ENCODE assay signal across 19 mouse cellular contexts in genomic region chr1:121293571-121293970, GRCm38 (mm10). TPM values are rescaled to one million over a fixed set of nuclear protein-coding genes. Genes with fewer than 3 reads are reported as not detected.
DNase-seq lines count a peak whose midpoint lies in the region.
"Had no signal": no experiment of that assay in that cellular context is flagged by ENCODE, and none has a peak within 500 bp of the region (broad histone marks: within the 10 kb centered on the region; RNA-seq: fewer than 3 reads in every experiment).

No protein-coding gene starts in this region.

- no peaks in the 10 kb centered on the region for H3K36me3 ChIP-seq in embryonic facial prominence, embryonic 10.5 days (replicated peaks)
- H3K36me3 ChIP-seq: heart, embryonic 10.5 days; heart, embryonic 15.5 days; hindbrain, embryonic 12.5 days had no signal

- no peak overlapping the region for H3K4me3 ChIP-seq in embryonic facial prominence, embryonic 10.5 days
- H3K4me3 ChIP-seq: forebrain, embryonic 13.5 days; heart, embryonic 10.5 days; heart, embryonic 15.5 days; hindbrain, embryonic 12.5 days had no signal

- H3K9me3 ChIP-seq in embryonic facial prominence, embryonic 10.5 days = no peaks in the 10 kb centered on the region
- H3K9me3 ChIP-seq: forebrain, embryonic 13.5 days; heart, embryonic 10.5 days; heart, embryonic 15.5 days; hindbrain, embryonic 12.5 days had no signal

- peak; percentile 5 for DNase-seq in gastrocnemius, adult 18-20 months (ENCODE audit: low spot score)
- DNase-seq in gastrocnemius, adult 8-10 months (ENCODE audit: low spot score in 2 of 2) = no peak
- DNase-seq in heart, adult 18-20 months = peak; percentile 11 to 22
- DNase-seq in heart, postnatal 36 days = no peak
- peak; percentile 40 for DNase-seq in adipocyte (ENCODE audit: low spot score)
- DNase-seq in embryonic facial prominence, embryonic 10.5 days (ENCODE audit: low spot score) = peak; percentile 10
- no peak for DNase-seq in right cerebral cortex, adult 2 months (ENCODE audit: low spot score in 2 of 2)
- no peak for DNase-seq in right cerebral cortex, postnatal 14 days
- DNase-seq: adrenal gland, postnatal 36 days; cerebellum, adult 2 months; cerebellum, postnatal 10 days; forebrain, postnatal 0 days; gastrocnemius, postnatal 36 days; heart, postnatal 4 days; kidney, adult 8-10 months had no signal

- intact Hi-C loops in heart, postnatal 36 days (cut with DNase I) = no loop called here

- H3K4me1 ChIP-seq in embryonic facial prominence, embryonic 10.5 days = no peaks in the 10 kb centered on the region
- H3K4me1 ChIP-seq: forebrain, embryonic 13.5 days; heart, embryonic 10.5 days; heart, embryonic 15.5 days had no signal

- no peaks in the 10 kb centered on the region for H3K27me3 ChIP-seq in embryonic facial prominence, embryonic 10.5 days (replicated peaks; ENCODE audit: low read depth, poor library complexity, severe bottlenecking)
- H3K27me3 ChIP-seq: forebrain, embryonic 13.5 days; heart, embryonic 15.5 days; hindbrain, embryonic 12.5 days had no signal

- H3K27ac ChIP-seq in embryonic facial prominence, embryonic 10.5 days (replicated peaks) = no peak overlapping the region
- H3K27ac ChIP-seq: forebrain, embryonic 13.5 days; heart, embryonic 10.5 days; heart, embryonic 15.5 days; hindbrain, embryonic 12.5 days had no signal

- 61% methylated on average over 3 of the region's 3 CpGs for WGBS in embryonic facial prominence, embryonic 10.5 days

RNA-seq across cellular contexts. Expression of gene Insig2, which starts 38.8 kb away (rescaled TPM):
- total RNA-seq in gastrocnemius, adult 18-20 months (2021) = 10 to 100 TPM; 64.2 to 64.9 TPM
- total RNA-seq in gastrocnemius, adult 8-10 months (2022) = 10 to 100 TPM; 64.2 to 79.1 (median 72.1) TPM
- total RNA-seq in heart, adult 18-20 months (2021) = 10 to 100 TPM; 48.7 to 64.1 TPM
- 10 to 100 TPM; 56.5 to 71.2 TPM for total RNA-seq in heart, postnatal 36 days (2021)
- polyA plus RNA-seq in embryonic facial prominence, embryonic 10.5 days (2016; fragmentation: Nextera tagmentation; extraction: Ambion mirVana) = 18.6 and 21.7 TPM in 2 replicates

Comparison
In these comparisons a context has a peak if more than half of its experiments do, and no peak if none do; other contexts are left out.
1. DNase-seq: peak in gastrocnemius, adult 18-20 months (single experiment), heart, adult 18-20 months (2 of 2), adipocyte (single experiment) and embryonic facial prominence, embryonic 10.5 days (single experiment); none in gastrocnemius, adult 8-10 months (0 of 2), heart, postnatal 36 days (0 of 2), right cerebral cortex, adult 2 months (0 of 2) and right cerebral cortex, postnatal 14 days (single experiment).